Mouse (Mus musculus): ENCODE data around the gene Ost4.

DNA sequence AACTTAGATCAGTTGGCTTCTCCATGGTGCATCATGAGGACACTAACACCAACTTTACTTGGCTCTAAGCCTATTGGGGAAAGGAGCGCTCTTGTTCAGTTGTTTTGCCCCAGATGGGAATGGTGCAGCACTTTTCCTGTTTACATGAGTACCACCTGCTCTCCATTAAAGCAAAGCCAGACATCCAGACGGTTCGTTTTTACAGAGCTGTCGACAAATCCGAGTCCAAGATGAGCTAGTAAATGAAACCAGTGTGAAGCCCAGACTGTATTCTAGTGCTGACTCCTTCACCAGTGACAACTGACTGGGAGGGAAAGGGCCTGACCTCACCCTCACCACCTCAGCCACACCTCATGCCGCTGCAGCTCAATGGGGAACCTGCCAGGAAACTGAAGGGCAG lies 29.0 kb downstream of the Ost4 start:
- TF ChIP-seq CTCF (conservative IDR thresholded peaks at IDR 0.05; ENCODE audit: insufficient read depth, insufficient read length, low read depth, low read length) (no peak), POLR2A (IDR thresholded peaks at IDR 0.05; ENCODE audit: low read depth, low read length) (no peak)
